Mouse (Mus musculus) lung, postnatal 0 days (tissue): Measurements from ENCODE around the gene Tmc7.

Experiments
- CTCF ChIP-seq: IDR thresholded peaks from 2 replicates; pipeline ENCODE4 v1.5.1; 2016; ENCODE audit warnings: antibody characterized with exemption, mild to moderate bottlenecking
- EP300 ChIP-seq: IDR thresholded peaks from 2 replicates; pipeline ENCODE4 v1.6.1; 2016; ENCODE audit warnings: antibody characterized with exemption, mild to moderate bottlenecking, control low read depth

DNA sequence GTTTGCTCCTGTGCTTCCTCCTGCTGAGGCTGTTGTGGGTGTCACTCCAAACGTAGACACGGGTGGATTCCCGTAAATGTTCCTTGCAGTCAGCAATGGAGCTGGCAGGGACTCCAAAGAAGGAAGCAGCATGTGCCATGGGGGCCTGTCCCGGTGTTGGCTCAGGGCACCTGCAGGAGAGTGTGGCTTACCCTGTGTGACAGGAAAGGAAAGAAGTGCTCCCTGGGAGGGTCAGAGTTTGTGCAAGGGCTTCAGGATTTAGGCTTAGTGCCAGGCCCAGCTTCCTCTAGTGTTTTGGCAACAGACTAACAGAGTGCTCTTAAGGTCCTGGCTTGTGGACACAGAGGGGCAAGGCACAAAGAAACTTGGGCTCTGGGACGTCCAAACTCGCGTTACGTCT is 20.3 kb upstream of the Tmc7 start:
- TF ChIP-seq CTCF (no peak), EP300 (no peak)
